Mouse (Mus musculus) forebrain, embryonic 12.5 days (tissue): ENCODE data around the gene Sirt2. TPM values are rescaled to one million over a fixed set of nuclear protein-coding genes. Genes with fewer than 3 reads are reported as not detected.

Source experiments
- ATAC-seq: fragments of 200-750 bp; cut with Nextera tagmentation; 2 replicates; pipeline ENCODE4 v1.8.0; 2017; ENCODE audit warnings: moderate TSS enrichment; ENCODE audit not compliant: low FRiP score
- H3K27ac ChIP-seq: fragments of 300-500 bp; sonication (generic); 2 replicates; pipeline ENCODE4 v1.5.1; 2016; ENCODE audit warnings: mild to moderate bottlenecking
- H3K27me3 ChIP-seq: fragments of 300-500 bp; sonication (generic); 2 replicates; pipeline ENCODE4 v1.6.1; 2016; ENCODE audit warnings: mild to moderate bottlenecking
- H3K36me3 ChIP-seq: fragments of 300-500 bp; sonication (generic); replicated peaks from 2 replicates; pipeline ENCODE4 v1.6.1; 2016; ENCODE audit warnings: mild to moderate bottlenecking
- H3K4me1 ChIP-seq: fragments of 300-500 bp; sonication (generic); 2 replicates; pipeline ENCODE4 v1.6.1; 2016
- H3K4me2 ChIP-seq: fragments of 300-500 bp; sonication (generic); 2 replicates; pipeline ENCODE4 v1.6.1; 2016; ENCODE audit warnings: mild to moderate bottlenecking, moderate library complexity
- H3K4me3 ChIP-seq: fragments of 300-500 bp; sonication (generic); replicated peaks from 2 replicates; pipeline ENCODE4 v1.5.1; 2016; ENCODE audit warnings: mild to moderate bottlenecking
- H3K9ac ChIP-seq: fragments of 300-500 bp; sonication (generic); 2 replicates; pipeline ENCODE4 v1.6.1; 2016; ENCODE audit warnings: mild to moderate bottlenecking
- H3K9me3 ChIP-seq: fragments of 300-500 bp; sonication (generic); 2 replicates; pipeline ENCODE4 v1.6.1; 2016
- whole genome bisulfite sequencing: fragments of 180-500 bp; shearing (Covaris S2); methylation state at CpG from one replicate; pipeline ENCODE4 v1.1.7; 2016; 5-methylcytosine and 5-hydroxymethylcytosine counted together
- polyA plus RNA-seq: library from polyadenylated mRNA; unstranded; fragments of >200 nt; fragmentation: Nextera tagmentation; extraction: Ambion mirVana; gene quantifications from 2 replicates; pipeline ENCODE4 v1.2.1, GENCODE M21; 2016

Sirt2 gene
- polyA plus RNA-seq, 1 experiment from 2014 or later: 68.3 TPM

DNA sequence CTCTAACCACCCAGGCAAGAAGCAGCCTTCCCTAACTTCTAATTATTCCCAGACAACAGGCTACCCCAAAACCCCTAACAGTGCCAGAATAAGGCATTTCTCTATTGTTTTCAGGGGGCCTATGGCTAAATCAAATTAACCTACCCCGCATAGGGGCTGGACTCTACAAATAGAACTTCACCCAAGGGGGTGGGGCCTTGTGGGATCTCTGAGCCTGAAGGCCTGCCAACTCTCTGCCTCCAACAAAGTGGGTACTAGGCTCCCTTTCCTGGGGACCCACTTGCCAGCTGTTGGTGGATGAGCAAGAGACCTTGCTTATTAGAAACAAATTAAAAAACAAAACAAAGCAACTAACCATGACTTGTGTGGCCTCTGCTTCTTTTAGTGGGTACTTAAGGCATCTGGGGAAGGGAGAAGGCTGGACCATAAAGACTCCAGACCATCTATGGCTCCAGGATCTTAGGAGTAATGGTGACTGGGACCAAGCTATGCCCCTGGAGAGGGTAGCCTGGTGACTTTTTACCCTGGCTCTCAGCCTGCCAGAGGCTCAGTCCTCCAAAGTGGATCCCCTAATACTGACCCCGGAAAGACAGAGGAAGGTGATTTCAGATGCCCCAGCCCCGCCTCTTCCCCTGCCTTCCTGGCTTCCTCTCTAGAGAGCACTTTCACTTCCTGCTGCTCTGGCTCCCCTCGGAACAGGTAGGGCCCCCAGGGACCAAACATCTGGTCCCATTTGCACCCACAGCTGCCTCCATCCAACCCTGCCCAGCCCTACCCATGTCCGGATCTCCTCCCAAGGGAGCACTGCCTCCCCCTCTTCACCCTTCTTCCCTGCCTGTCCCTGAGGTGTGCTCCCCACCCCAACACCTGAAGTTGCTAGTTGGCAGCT lies 22.0 kb downstream of the Sirt2 start, which contains the start of gene Rinl:
TSS of gene Rinl (plus strand) at position 663 of the 889 bp plus-strand sequence.
- Histone ChIP-seq H3K4me2 (no peak within 1 kb of the TSS), H3K9me3 (no peaks in the 10 kb centered on the region), H3K9ac (no peak within 1 kb of the TSS), H3K27me3 (no peaks in the 10 kb centered on the region), H3K27ac (no peak within 1 kb of the TSS), H3K4me1 (no peaks in the 10 kb centered on the region), H3K4me3 (no peak within 1 kb of the TSS), H3K36me3 (peaks cover 23% of the 10 kb centered on the region)
- WGBS: 75% methylated on average over 4 of the region's 5 CpGs
- no peak for ATAC-seq

- Histone ChIP-seq H3K9me3 (no peaks in the 10 kb centered on the region), H3K4me1 (no peaks in the 10 kb centered on the region), H3K9ac (no peak overlapping the region), H3K27me3 (no peaks in the 10 kb centered on the region), H3K4me3 (no peak overlapping the region), H3K4me2 (no peak overlapping the region), H3K27ac (no peak overlapping the region), H3K36me3 (peaks cover 23% of the 10 kb centered on the region)
- 83% methylated on average over 3 of the region's 3 CpGs for whole genome bisulfite sequencing
- ATAC-seq: no peak
Measured at GRCm38 (mm10) chr7:28789235-28789634, 22.7 kb downstream of the Sirt2 start.

GRCm38 (mm10) chr7:28790066-28790806 lies 23.7 kb downstream of the Sirt2 start:
- Histone ChIP-seq H3K9me3 (no peaks in the 10 kb centered on the region), H3K9ac (no peak overlapping the region), H3K36me3 (peaks cover 22% of the 10 kb centered on the region), H3K27me3 (peaks cover 3% of the 10 kb centered on the region; the same call in 1 of the 2 replicates), H3K4me3 (no peak overlapping the region), H3K27ac (no peak overlapping the region), H3K4me1 (no peaks in the 10 kb centered on the region), H3K4me2 (no peak overlapping the region)
- ATAC-seq: no peak
- WGBS: 51% methylated on average over 8 of the region's 8 CpGs

DNA sequence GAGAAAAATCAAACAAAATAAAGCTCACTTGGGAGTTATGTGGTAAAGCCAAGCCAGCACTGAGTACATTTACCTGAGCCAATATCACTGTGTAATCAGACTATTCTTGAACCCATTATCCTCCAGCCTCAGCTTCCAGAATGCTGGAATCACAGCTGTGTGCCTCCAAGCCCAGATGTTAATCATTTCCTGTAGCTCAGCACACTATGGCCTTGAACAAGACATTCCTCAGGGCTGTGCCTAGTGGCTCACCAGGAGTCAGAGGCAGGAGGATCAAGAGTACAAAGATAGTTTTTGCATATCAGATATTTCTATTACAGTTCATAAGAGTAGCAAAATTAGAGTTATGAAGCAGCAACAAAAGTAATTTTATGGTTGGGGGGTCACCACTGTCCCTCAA lies 25.2 kb downstream of the Sirt2 start:
- Histone ChIP-seq H3K4me3 (no peak overlapping the region), H3K27ac (no peak overlapping the region), H3K4me2 (no peak overlapping the region), H3K27me3 (peaks cover 3% of the 10 kb centered on the region; the same call in 1 of the 2 replicates), H3K4me1 (peaks cover 5% of the 10 kb centered on the region; the same call in 1 of the 2 replicates), H3K36me3 (peaks cover 9% of the 10 kb centered on the region; the same call in 1 of the 2 replicates), H3K9ac (no peak overlapping the region), H3K9me3 (no peaks in the 10 kb centered on the region)
- ATAC-seq: no peak

GRCm38 (mm10) chr7:28792391-28793185 lies 26.1 kb downstream of the Sirt2 start:
- H3K27ac ChIP-seq: no peak overlapping the region
- WGBS: 84% methylated on average over 14 of the region's 14 CpGs
- H3K4me1 ChIP-seq: peaks cover 8% of the 10 kb centered on the region; the same call in 1 of the 2 replicates

DNA sequence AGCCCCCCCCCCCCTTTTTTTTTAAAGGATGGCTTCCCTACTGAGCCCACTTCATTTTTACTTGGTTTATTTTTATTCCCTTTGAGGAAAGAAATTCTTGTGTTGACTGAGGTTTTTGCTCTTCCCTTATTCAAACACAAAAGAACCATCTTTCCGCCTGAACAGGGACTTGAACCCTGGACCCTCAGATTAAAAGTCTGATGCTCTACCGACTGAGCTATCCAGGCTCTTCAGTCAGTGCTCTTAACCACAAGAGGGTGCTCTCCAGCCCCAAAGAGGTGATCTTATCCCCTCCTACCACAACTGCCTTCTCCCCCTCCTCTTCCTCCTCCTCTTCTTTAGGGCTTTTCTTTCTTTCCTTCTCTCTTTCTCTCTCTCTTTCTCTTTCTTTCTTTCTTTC lies 27.3 kb downstream of the Sirt2 start:
- Histone ChIP-seq H3K36me3 (no peaks in the 10 kb centered on the region), H3K4me3 (no peak overlapping the region), H3K27me3 (peaks cover 3% of the 10 kb centered on the region; the same call in 1 of the 2 replicates), H3K9ac (no peak overlapping the region), H3K27ac (no peak overlapping the region), H3K4me2 (no peak overlapping the region), H3K4me1 (peaks cover 8% of the 10 kb centered on the region; the same call in 1 of the 2 replicates), H3K9me3 (no peaks in the 10 kb centered on the region)
- WGBS: 29% methylated on average over 2 of the region's 2 CpGs
- ATAC-seq: no peak

More at GRCm38 (mm10) chr7:28792391-28793185, 26.1 kb downstream of the Sirt2 start:
- Histone ChIP-seq H3K4me3 (no peak overlapping the region), H3K27me3 (peaks cover 3% of the 10 kb centered on the region; the same call in 1 of the 2 replicates), H3K36me3 (peaks cover 4% of the 10 kb centered on the region; the same call in 1 of the 2 replicates), H3K9ac (no peak overlapping the region), H3K4me2 (no peak overlapping the region), H3K9me3 (no peaks in the 10 kb centered on the region)
- no peak for ATAC-seq

DNA sequence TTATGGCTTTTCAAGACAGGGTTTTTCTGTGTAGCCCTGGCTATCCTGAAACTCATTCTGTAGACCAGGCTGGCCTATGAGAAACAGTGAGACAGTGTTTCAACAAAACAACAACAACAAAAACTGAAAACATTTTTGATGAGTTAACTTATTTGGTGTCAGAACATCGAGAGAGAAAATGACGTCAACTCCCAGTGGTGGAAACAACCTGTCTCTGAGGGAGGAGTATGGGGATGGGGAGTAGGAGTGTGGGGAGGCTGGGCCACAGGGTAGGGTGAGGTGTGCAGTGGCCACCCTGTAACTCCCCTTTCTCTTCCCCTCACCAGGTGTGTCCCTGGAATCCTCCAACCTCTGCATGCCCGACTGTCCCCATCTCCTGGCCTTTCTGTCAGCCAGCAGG lies 28.0 kb downstream of the Sirt2 start:
- Histone ChIP-seq H3K9me3 (no peaks in the 10 kb centered on the region), H3K4me2 (no peak overlapping the region), H3K27ac (no peak overlapping the region), H3K4me1 (peaks cover 8% of the 10 kb centered on the region; the same call in 1 of the 2 replicates), H3K4me3 (no peak overlapping the region), H3K36me3 (no peaks in the 10 kb centered on the region), H3K9ac (no peak overlapping the region), H3K27me3 (peaks cover 3% of the 10 kb centered on the region; the same call in 1 of the 2 replicates)
- ATAC-seq: no peak
- 90% methylated on average over 3 of the region's 3 CpGs for WGBS

DNA sequence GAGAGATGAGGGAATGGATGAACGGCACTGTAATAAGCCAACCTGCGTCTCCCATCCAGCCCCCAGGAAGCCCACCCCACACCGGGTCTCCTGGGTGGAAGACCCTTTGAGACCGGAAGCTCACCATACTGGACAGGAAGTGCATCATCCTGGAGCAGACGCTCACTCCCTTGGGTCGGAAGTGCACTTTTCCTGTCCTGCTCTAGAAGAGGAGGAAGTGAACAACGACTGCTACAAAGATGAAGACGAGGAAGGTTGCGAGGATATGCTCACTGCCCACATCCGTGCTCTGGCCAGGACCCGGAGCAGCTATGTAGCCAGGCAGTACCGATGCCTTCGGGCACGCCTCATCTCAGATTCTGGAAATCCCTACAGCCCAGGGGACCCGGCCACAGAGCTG lies 29.3 kb downstream of the Sirt2 start:
- ATAC-seq: no peak
- Histone ChIP-seq H3K9me3 (no peaks in the 10 kb centered on the region), H3K27ac (no peak overlapping the region), H3K4me3 (no peak overlapping the region), H3K27me3 (peaks cover 3% of the 10 kb centered on the region; the same call in 1 of the 2 replicates), H3K4me2 (no peak overlapping the region), H3K9ac (no peak overlapping the region), H3K4me1 (peaks cover 8% of the 10 kb centered on the region; the same call in 1 of the 2 replicates), H3K36me3 (no peaks in the 10 kb centered on the region)
- WGBS: 84% methylated on average over 15 of the region's 15 CpGs

DNA sequence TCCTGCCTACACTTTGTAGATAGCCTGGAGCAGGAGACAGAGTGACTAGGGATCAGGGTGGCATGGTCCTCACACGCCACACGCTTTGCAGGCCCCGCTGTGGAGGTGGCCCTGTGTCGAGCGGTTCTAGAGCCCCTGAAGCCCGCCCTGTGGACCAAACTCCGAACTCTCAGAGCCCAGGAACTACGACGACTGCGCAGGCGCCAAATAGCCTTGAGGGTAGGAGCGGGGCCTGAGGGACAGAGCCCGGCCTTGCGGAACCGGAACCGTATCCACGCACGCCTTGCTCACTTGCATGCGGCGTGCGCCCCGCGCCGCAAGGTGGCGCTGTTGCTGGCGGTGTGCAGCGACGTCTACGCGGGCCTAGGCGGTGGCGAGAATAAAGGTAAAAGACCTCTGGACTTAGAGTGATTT lies 30.0 kb downstream of the Sirt2 start:
- peak; percentile 67 for ATAC-seq
- H3K27me3 ChIP-seq: peaks cover 3% of the 10 kb centered on the region; the same call in 1 of the 2 replicates
- no peaks in the 10 kb centered on the region for H3K9me3 ChIP-seq
- 17% methylated on average over 32 of the region's 32 CpGs for WGBS
- peak overlapping the region; percentile 45 for H3K4me2 ChIP-seq
- no peak overlapping the region for H3K27ac ChIP-seq
- no peaks in the 10 kb centered on the region for H3K36me3 ChIP-seq
- peaks cover 10% of the 10 kb centered on the region; the same call in 1 of the 2 replicates for H3K4me1 ChIP-seq
- H3K9ac ChIP-seq: no peak overlapping the region; the same call in none of the 2 replicates
- H3K4me3 ChIP-seq: peak overlapping the region; percentile 23

DNA sequence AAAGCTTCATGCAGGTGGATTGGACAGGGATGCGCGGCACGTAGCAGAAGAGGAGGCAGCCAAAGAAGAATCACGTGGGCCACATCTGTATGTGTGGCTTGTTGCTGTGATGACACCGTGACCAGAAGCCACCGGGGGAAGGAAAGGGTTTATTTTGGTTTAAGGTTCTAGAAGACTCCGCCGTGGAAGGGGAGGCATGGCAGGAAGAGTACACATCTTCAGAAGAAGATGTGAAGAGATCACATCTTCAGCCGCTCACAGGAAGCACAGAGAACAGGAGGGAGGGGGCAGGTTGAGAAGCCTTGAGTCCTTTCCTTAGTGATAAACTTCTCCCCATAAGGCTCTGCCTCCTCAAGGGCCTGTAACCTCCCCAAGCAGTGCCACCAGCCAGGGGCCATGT lies 33.5 kb downstream of the Sirt2 start:
- whole genome bisulfite sequencing: 92% methylated on average over 9 of the region's 9 CpGs
- Histone ChIP-seq H3K4me3 (no peak overlapping the region), H3K27me3 (no peaks in the 10 kb centered on the region), H3K9ac (no peak overlapping the region), H3K9me3 (no peaks in the 10 kb centered on the region), H3K27ac (no peak overlapping the region), H3K4me2 (no peak overlapping the region), H3K36me3 (no peaks in the 10 kb centered on the region), H3K4me1 (peaks cover 31% of the 10 kb centered on the region)
- ATAC-seq: no peak

GRCm38 (mm10) chr7:28801451-28801850 lies 34.9 kb downstream of the Sirt2 start:
- H3K4me2 ChIP-seq: no peak overlapping the region
- ATAC-seq: no peak
- peaks cover 29% of the 10 kb centered on the region for H3K4me1 ChIP-seq
- no peaks in the 10 kb centered on the region for H3K9me3 ChIP-seq
- H3K27me3 ChIP-seq: no peaks in the 10 kb centered on the region
- no peak overlapping the region for H3K9ac ChIP-seq
- no peak overlapping the region for H3K27ac ChIP-seq
- H3K36me3 ChIP-seq: no peaks in the 10 kb centered on the region
- WGBS: 75% methylated on average over 3 of the region's 3 CpGs
- H3K4me3 ChIP-seq: no peak overlapping the region
